Mouse (Mus musculus) erythroblast, embryonic 14.5 days (primary cell): ENCODE results near the gene Tdrd12.

ENCODE experiments used
- GATA1 ChIP-seq: IDR thresholded peaks from 2 replicates; pipeline ENCODE4 v1.6.1; 2012; ENCODE audit warnings: low read length, inconsistent platforms, mixed read lengths
- TAL1 ChIP-seq: IDR thresholded peaks from 3 replicates; pipeline ENCODE4 v1.6.1; 2012; ENCODE audit warnings: low read length, inconsistent platforms, mixed read lengths

DNA sequence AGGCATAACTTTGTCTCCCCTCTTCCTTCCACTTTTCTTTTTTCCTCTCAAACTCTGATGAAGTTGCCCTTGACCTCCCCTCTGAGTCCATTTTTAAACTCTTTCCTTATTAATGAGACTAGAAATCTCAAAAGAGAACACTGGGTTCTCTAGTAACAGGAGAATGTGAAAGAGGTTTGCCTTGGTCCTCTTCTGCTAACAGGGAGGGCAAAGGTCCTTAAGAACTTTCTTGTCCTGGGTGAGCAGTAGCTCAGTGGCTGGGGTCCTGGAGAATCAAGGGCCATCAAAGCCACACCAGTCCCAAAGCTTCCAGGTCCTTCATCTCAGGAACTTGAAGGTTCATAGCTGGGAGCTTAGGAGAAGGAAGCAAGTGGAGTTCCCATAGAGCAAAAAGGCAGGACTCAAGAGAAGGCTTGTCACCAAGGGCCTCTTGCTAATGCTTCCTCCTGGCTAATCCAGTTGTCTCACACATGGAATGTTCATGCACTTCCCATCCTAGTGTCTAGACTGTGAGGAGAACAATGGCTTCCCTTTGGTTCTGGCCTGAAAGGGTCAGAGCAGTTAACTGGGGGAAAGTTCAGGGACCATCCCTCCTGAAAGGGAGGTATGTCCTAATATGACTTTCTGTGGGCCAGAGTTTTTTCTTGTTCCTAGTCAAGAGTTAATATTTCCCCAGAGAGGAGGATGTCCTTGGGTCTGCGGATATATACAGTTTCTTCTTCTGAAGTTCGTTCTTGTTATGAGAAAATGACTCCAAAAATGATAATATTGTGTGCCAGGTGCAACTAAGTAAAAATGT is 26.7 kb upstream of the Tdrd12 start:
- TF ChIP-seq TAL1, result no peak
- TF ChIP-seq GATA1, result no peak
